Mouse (Mus musculus) MEL (cell line): Measurements from ENCODE around the gene Efna3. TPM values are rescaled to one million over a fixed set of nuclear protein-coding genes. Genes with fewer than 3 reads are reported as not detected.

Experiments used
- DNase-seq: peaks from one replicate; pipeline ENCODE4 v3.0.0; 2011; ENCODE audit warnings: low read depth, low spot score
- H3K27ac ChIP-seq: 2 replicates; pipeline ENCODE4 v1.5.1; 2012; ENCODE audit warnings: low read depth, mild to moderate bottlenecking, control low read depth, low read length, moderate library complexity; ENCODE audit not compliant: control insufficient read depth
- H3K27me3 ChIP-seq, 2 experiments: fragments of 150-350 bp in 1 of 2; sonication (generic) in 1 of 2; 2 replicates each; pipeline ENCODE4 v1.6.1; 2012; ENCODE audit warnings: low read length in 2 of 2, mild to moderate bottlenecking in 2 of 2, improper control_type of control experiment in 1 of 2, moderate library complexity in 1 of 2; ENCODE audit not compliant: insufficient read depth in 2 of 2, control insufficient read depth in 1 of 2
- H3K36me3 ChIP-seq, 2 experiments: 2 replicates each; pipeline ENCODE4 v1.6.1; 2012 to 2014; ENCODE audit warnings: low read length in 2 of 2, improper control_type of control experiment in 1 of 2, inconsistent platforms in 1 of 2, mild to moderate bottlenecking in 1 of 2; ENCODE audit not compliant: insufficient read depth in 2 of 2, control insufficient read depth in 1 of 2
- H3K4me1 ChIP-seq, 2 experiments: fragments of 150-350 bp in 1 of 2; sonication (generic) in 1 of 2; 2 replicates each; pipeline ENCODE4 v1.6.1; 2012; ENCODE audit warnings: low read length in 2 of 2, improper control_type of control experiment in 1 of 2, mild to moderate bottlenecking in 1 of 2; ENCODE audit not compliant: insufficient read depth in 2 of 2, control insufficient read depth in 1 of 2
- H3K4me3 ChIP-seq, 2 experiments: fragments of 150-350 bp in 1 of 2; sonication (generic) in 1 of 2; 2 replicates each; pipeline ENCODE4 v1.5.1; 2012; ENCODE audit warnings: low read depth in 2 of 2, low read length in 2 of 2, mild to moderate bottlenecking in 2 of 2, moderate library complexity in 2 of 2, control low read depth in 1 of 2, improper control_type of control experiment in 1 of 2; ENCODE audit not compliant: control insufficient read depth in 1 of 2, insufficient read depth in 1 of 2
- H3K79me2 ChIP-seq: 2 replicates; pipeline ENCODE4 v1.6.1; 2012; ENCODE audit warnings: mild to moderate bottlenecking, low read length, moderate library complexity; ENCODE audit not compliant: control insufficient read depth, poor library complexity, insufficient read depth
- H3K9ac ChIP-seq: 2 replicates; pipeline ENCODE4 v1.6.1; 2012; ENCODE audit warnings: low read depth, mild to moderate bottlenecking, control low read depth, low read length, moderate library complexity; ENCODE audit not compliant: control insufficient read depth, poor library complexity, severe bottlenecking
- H3K9me3 ChIP-seq: fragments of 150-350 bp; sonication (generic); replicated peaks from 2 replicates; pipeline ENCODE4 v1.6.1; 2012; ENCODE audit warnings: mild to moderate bottlenecking, low read length, improper control_type of control experiment, moderate library complexity; ENCODE audit not compliant: insufficient read depth
- BHLHE40 ChIP-seq: IDR thresholded peaks from 2 replicates; pipeline ENCODE4 v1.6.1; 2012; ENCODE audit warnings: low read depth, mild to moderate bottlenecking, inconsistent platforms, low read length, improper control_type of control experiment, borderline replicate concordance
- CHD1 ChIP-seq: IDR thresholded peaks from 2 replicates; pipeline ENCODE4 v1.6.1; 2012; ENCODE audit warnings: low read depth, mild to moderate bottlenecking, inconsistent platforms, low read length, improper control_type of control experiment
- CHD2 ChIP-seq: IDR thresholded peaks from 2 replicates; pipeline ENCODE4 v1.6.1; 2011; ENCODE audit warnings: low read length, improper control_type of control experiment
- E2F4 ChIP-seq: IDR thresholded peaks from 2 replicates; pipeline ENCODE4 v1.6.1; 2011; ENCODE audit warnings: low read depth, low read length, improper control_type of control experiment, borderline replicate concordance
- ELF1 ChIP-seq: IDR thresholded peaks from 2 replicates; pipeline ENCODE4 v1.6.1; 2014; ENCODE audit warnings: low read depth, mild to moderate bottlenecking, inconsistent platforms, low read length, improper control_type of control experiment, moderate library complexity
- GATA1 ChIP-seq: IDR thresholded peaks from 2 replicates; pipeline ENCODE4 v1.6.1; 2011; ENCODE audit warnings: low read depth, low read length, improper control_type of control experiment
- HCFC1 ChIP-seq: IDR thresholded peaks from 2 replicates; pipeline ENCODE4 v1.6.1; 2012; ENCODE audit warnings: low read depth, mild to moderate bottlenecking, inconsistent platforms, low read length, improper control_type of control experiment, moderate library complexity
- KAT2A ChIP-seq: conservative IDR thresholded peaks from 2 replicates; pipeline ENCODE4 v1.6.1; 2012; ENCODE audit warnings: low read depth, low read length, improper control_type of control experiment, inconsistent platforms
- MAX ChIP-seq: IDR thresholded peaks from 2 replicates; pipeline ENCODE4 v1.6.1; 2011; ENCODE audit warnings: low read length, improper control_type of control experiment
- MXI1 ChIP-seq: IDR thresholded peaks from 2 replicates; pipeline ENCODE4 v1.6.1; 2011; ENCODE audit warnings: mild to moderate bottlenecking, low read depth, low read length, improper control_type of control experiment
- MYB ChIP-seq: IDR thresholded peaks from 2 replicates; pipeline ENCODE4 v1.6.1; 2011; ENCODE audit warnings: mild to moderate bottlenecking, low read depth, low read length, improper control_type of control experiment
- MYC ChIP-seq: IDR thresholded peaks from 2 replicates; pipeline ENCODE4 v1.6.1; 2011; ENCODE audit warnings: low read depth, mild to moderate bottlenecking, low read length, improper control_type of control experiment, moderate library complexity
- NRF1 ChIP-seq: IDR thresholded peaks from 2 replicates; pipeline ENCODE4 v1.6.1; 2014; ENCODE audit warnings: low read depth, mild to moderate bottlenecking, inconsistent platforms, low read length, improper control_type of control experiment, moderate library complexity; ENCODE audit not compliant: poor library complexity, insufficient read depth, severe bottlenecking
- POLR2AphosphoS2 ChIP-seq: IDR thresholded peaks from 2 replicates; pipeline ENCODE4 v1.6.1; 2011; ENCODE audit warnings: low read length, improper control_type of control experiment
- POLR2AphosphoS5 ChIP-seq: IDR thresholded peaks from 2 replicates; pipeline ENCODE4 v1.6.1; 2012; ENCODE audit warnings: low read depth, borderline replicate concordance, mild to moderate bottlenecking, inconsistent platforms, low read length, moderate library complexity, mixed read lengths
- RCOR1 ChIP-seq: IDR thresholded peaks from 2 replicates; pipeline ENCODE4 v1.6.1; 2012; ENCODE audit warnings: low read depth, mild to moderate bottlenecking, inconsistent platforms, low read length, improper control_type of control experiment
- SMC3 ChIP-seq: IDR thresholded peaks from 2 replicates; pipeline ENCODE4 v1.6.1; 2011; ENCODE audit warnings: low read depth, low read length, improper control_type of control experiment
- TBP ChIP-seq: IDR thresholded peaks from 2 replicates; pipeline ENCODE4 v1.8.0; 2011; ENCODE audit warnings: low read depth, low read length, improper control_type of control experiment
- USF1 ChIP-seq: IDR thresholded peaks from 2 replicates; pipeline ENCODE4 v1.6.1; 2014; ENCODE audit warnings: low read depth, mild to moderate bottlenecking, inconsistent platforms, low read length, improper control_type of control experiment, moderate library complexity
- ZC3H11A ChIP-seq: IDR thresholded peaks from 2 replicates; pipeline ENCODE4 v1.6.1; 2012; ENCODE audit warnings: low read depth, mild to moderate bottlenecking, inconsistent platforms, low read length, improper control_type of control experiment
- polyA plus RNA-seq, 2 experiments: library from polyadenylated mRNA; stranded (reverse) in 1 of 2; unstranded in 1 of 2; fragments of >175 nt in 1 of 2; fragments of >200 nt in 1 of 2; gene quantifications; 2 replicates each; pipeline versions ENCODE4 v1.2.1 to v1.2.4; 2012; ENCODE audit warnings: low replicate concordance in 2 of 2, low read depth in 1 of 2; ENCODE audit not compliant: insufficient read length in 2 of 2, insufficient read depth in 1 of 2, missing spikeins in 1 of 2
- total RNA-seq: library from RNA; depleted of rRNA; stranded (reverse); fragments of 300-350 nt; gene quantifications from 2 replicates; pipeline ENCODE4 v1.2.3, GENCODE M21; 2012

Efna3 gene
- total and polyA plus RNA-seq, 3 experiments: 0.54 to 1.2 TPM; not detected in 1

- Histone ChIP-seq H3K9me3 (no peaks in the 10 kb centered on the region), H3K27ac (no peak overlapping the region), H3K4me3 (no peak overlapping the region), H3K79me2 (no peaks in the 10 kb centered on the region)
- 0 out of 2 replicates have a peak, but pooled peaks have one; percentile 27 for TF ChIP-seq TBP
- no peak for TF ChIP-seq CHD2
- TF ChIP-seq, all 39 proteins: peak for 1
- DNase-seq: peak; percentile 34
- Histone ChIP-seq H3K36me3 (0 out of 4 replicates have a peak, but pooled peaks cover 0 to 4% of the 10 kb centered on the region in 2 experiments), H3K9ac (no peak overlapping the region), H3K27me3 (peaks cover 7 to 9% of the 10 kb centered on the region in 2 experiments; a peak in 2 of 4 replicates), H3K4me1 (peaks cover 6 to 12% of the 10 kb centered on the region in 2 experiments)
These were observed 8.2 kb upstream of the Efna3 start for GRCm38 (mm10) chr3:89330948-89331347.

- Histone ChIP-seq H3K79me2 (no peaks in the 10 kb centered on the region), H3K36me3 (0 out of 4 replicates have a peak, but pooled peaks cover 0 to 4% of the 10 kb centered on the region in 2 experiments), H3K27me3 (peaks cover 7 to 10% of the 10 kb centered on the region in 2 experiments; a peak in 2 of 4 replicates), H3K27ac (no peak overlapping the region), H3K4me1 (peaks cover 6 to 12% of the 10 kb centered on the region in 2 experiments), H3K4me3 (no peak overlapping the region), H3K9ac (no peak overlapping the region), H3K9me3 (no peaks in the 10 kb centered on the region)
- no peak for DNase-seq
- TF ChIP-seq KAT2A (no peak), NRF1 (no peak), USF1 (no peak), BHLHE40 (no peak), MAX (no peak), RCOR1 (no peak), MYC (no peak), POLR2AphosphoS2 (no peak), MYB (no peak), E2F4 (no peak), CHD1 (no peak), SMC3 (no peak), TBP (no peak), ZC3H11A (no peak), MXI1 (no peak), ELF1 (no peak), GATA1 (no peak), HCFC1 (no peak), POLR2AphosphoS5 (no peak)
These were observed 7.6 kb upstream of the Efna3 start for GRCm38 (mm10) chr3:89330346-89330745.
